Mouse (Mus musculus): ENCODE data around the gene Pex10. TPM values are rescaled to one million over a fixed set of nuclear protein-coding genes. Genes with fewer than 3 reads are reported as not detected.

Gene Pex10
- 8.1 to 10.3 TPM (median 9.6 TPM) in 4 replicates for total RNA-seq (2023)

DNA sequence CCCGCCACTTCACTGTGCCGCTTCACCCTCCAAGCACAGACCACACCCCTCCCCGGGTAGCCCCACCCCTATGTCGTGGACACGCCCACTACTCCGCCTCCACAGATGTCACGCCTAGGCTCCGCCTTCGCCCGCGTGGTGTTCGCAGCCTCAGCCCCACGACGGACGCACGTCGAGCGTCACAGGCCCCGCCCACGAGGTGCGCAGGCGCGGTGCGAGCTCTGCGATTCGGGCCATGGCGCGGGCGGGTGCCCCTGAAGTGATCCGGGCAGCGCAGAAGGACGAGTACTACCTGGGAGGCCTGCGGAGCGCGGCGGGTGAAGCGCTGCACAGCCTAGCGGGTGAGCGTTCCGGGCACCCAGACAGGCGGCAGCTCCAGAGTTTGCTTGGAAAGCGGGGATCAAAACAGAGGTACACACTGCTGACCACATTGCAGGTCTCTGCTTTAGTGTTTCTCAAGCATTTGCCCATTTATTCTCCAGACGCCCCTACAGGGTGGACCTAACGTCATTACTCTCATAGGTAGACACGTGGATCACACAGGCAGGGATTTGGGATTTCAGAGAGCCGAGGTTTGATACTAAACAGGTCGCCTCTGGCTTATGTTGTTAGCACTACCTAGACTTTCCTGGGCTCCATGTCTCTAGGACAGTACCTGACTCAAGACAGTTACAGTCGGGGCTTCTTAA, at the start of gene Pex10:
TSS of gene Pex10 (plus strand) at position 183 of the 689 bp plus-strand sequence.

DNA sequence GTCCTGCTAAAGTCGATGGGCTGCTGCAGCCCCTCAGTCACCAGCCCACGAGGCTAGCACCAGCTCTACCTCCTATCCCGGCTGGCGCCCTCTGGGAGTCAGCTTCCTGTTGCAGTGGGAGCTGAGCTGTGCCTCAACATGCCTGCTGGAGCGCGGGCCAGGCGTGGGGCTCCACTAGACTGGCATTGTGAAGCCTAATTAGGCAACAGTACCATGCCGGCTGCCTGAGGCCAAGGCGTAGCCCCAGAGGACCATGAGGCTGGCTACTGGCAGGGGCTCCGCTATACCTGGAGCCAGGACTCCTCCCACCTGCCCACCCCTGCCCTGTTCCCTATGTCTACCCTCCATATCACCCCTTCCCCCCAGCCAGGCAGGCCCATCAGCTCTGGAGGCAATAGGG, 10.1 kb upstream of the Pex10 start, which contains the start of gene Plch2:
TSS of gene Plch2 (minus strand) at position 61 of the 400 bp plus-strand sequence.

DNA sequence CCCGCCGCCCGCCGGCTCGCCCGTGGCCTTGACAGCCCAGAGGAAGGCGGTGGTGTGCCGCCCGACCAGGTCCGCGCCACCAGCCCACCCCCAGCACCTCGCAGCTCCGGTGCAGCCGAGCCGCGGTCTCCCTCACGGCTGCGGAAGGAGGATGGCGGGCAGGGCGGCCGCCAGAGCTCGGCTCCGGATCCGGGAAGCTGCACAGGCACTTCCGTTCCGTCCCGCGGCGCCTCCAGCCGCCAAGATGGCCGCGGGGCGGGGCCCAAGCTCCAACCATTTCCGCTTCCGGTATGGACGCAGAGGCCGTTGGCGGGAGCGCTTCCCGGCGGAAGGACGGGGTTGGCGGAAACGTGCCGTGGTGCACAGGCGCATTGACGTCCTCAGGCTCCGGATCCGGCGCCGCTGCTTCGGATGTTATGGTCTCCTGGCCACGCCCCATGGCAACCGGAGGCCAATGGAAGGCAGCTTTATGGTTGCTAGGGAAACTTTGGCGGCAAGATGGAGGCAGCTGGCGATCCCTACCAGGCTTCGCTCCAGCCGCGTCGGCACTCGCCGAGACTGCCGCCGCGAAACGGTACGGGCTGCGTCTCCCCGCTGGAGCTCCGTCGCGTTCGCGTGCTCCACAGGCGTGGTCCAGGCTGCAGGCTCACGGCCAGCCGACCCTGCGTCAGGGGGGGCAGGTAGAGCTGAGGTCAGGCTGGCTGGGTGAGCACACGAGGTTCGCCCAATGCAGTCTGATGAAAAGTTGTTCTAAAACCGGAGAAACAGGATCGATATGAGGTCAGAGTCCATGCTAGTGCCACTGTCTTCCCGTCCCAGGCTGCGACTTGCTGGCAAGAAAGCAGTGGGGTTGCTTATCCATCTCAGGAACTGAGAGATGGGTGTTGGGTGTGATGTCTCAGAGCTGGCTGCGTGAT, 19.6 kb downstream of the Pex10 start, which contains the start of the genes Rer1 and Morn1:
TSS of gene Rer1 (minus strand) at position 275 of the 917 bp plus-strand sequence.
TSS of gene Morn1 (plus strand) at position 470 of the 917 bp plus-strand sequence.

Other genes starting within 250 kb of the Pex10 start
- gene Ttc34, start 229.6 kb upstream of the Pex10 start, total RNA-seq (2023), result not detected in 4 replicates
- gene Mmel1, start 197.4 kb upstream of the Pex10 start, total RNA-seq (2023), result not detected in 4 replicates
- gene Fam213b, start 167.9 kb upstream of the Pex10 start, total RNA-seq (2023), result 1.6 to 2.6 TPM (median 1.9 TPM) in 4 replicates
- gene Tnfrsf14, start 138.5 kb upstream of the Pex10 start, total RNA-seq (2023), result 39.2 to 57.8 TPM (median 46.8 TPM) in 4 replicates
- 8.1 to 11.6 TPM (median 10.1 TPM) in 4 replicates for gene Hes5, start 106.1 kb upstream of the Pex10 start, total RNA-seq (2023)
- 85.4 to 93.1 TPM (median 87.3 TPM) in 4 replicates for gene Pank4, start 102.9 kb upstream of the Pex10 start, total RNA-seq (2023)
- gene Plch2, start 10.2 kb upstream of the Pex10 start, total RNA-seq (2023), result 0.16 to 0.91 TPM in 2 of 4 replicates, not detected in the others
- gene Rer1, start 19.4 kb downstream of the Pex10 start, total RNA-seq (2023), result 46.4 to 49.9 TPM (median 48.5 TPM) in 4 replicates
- gene Morn1, start 19.6 kb downstream of the Pex10 start, total RNA-seq (2023), result 2.7 to 5.3 TPM (median 3.9 TPM) in 4 replicates
- 50.0 to 53.9 TPM (median 50.4 TPM) in 4 replicates for gene Ski, start 155.6 kb downstream of the Pex10 start, total RNA-seq (2023)
- 34.2 to 42.7 TPM (median 37.0 TPM) in 4 replicates for gene Faap20, start 182.8 kb downstream of the Pex10 start, total RNA-seq (2023)